Mouse (Mus musculus): Measurements from ENCODE around the gene Prkab2.

The Prkab2 gene

DNA sequence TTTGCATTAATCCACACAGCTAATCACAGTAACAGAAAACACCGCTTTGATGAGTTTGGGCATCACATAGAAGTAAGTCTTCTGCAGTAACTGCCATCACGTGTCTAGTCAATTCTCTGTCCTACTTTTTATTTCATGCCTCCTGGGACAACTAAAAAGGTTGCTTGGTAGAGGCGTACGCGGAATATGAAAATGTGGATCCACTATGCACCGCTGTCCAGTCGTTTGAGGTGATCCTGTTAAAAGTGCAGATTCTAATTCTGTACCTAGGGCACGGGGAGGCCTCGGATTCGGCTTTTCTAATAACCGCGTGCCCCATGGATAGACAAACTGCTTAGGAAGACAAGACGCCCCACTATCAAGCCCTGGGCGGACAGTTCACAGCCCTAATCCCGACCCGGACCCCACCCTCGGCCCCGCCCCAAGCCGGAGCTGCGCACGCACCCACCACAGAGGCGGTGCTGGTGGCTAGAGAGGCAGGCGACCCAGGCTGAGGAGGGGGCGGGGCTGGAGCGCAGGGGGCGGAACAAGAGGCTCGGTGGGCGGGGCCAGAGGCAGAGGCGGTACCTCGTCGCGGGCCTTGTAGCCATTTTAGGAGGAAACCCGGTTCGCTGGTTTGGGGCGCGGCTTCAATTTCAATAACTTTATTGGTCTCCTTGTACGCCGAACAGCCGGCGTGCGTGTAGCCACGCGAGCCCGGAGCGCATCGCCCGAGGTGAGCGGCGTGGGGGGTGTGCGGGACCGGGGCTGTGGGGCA, at the start of gene Prkab2:
TSS of gene Prkab2 (plus strand) at position 539 of the 757 bp plus-strand sequence.
- DNase-seq: peak; percentile 99 to 100

DNA sequence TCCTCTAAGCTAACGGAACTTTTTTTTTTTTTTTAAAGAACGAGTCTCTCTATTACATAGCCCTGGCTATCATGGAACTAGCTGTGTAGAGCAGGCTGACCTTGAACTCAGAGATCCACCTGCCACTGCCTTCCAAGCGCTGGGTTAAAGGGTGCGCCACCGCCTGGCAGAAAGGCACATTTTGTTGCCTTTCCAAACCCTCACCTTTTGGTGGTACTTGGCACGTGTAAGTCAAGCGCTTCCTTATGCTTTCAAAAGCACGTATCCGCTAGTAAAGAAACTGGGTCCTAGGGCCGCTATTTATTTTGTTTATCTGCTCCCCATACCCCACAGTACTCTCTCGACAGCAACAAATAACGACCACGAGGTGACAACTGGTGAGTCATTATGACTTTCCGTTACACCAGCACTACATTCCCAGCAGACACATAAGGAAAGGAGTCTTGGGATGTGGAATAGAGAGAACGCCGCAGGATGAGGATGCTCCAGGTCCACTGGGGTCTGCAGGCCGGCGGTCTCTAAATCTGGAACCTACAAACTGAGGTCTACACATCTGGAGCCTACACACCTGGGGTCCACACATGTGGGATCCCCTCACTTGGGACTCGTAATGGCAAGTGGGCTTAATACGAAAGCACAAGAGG, 48.7 kb upstream of the Prkab2 start:
- DNase-seq: peak; percentile 42 to 56

DNA sequence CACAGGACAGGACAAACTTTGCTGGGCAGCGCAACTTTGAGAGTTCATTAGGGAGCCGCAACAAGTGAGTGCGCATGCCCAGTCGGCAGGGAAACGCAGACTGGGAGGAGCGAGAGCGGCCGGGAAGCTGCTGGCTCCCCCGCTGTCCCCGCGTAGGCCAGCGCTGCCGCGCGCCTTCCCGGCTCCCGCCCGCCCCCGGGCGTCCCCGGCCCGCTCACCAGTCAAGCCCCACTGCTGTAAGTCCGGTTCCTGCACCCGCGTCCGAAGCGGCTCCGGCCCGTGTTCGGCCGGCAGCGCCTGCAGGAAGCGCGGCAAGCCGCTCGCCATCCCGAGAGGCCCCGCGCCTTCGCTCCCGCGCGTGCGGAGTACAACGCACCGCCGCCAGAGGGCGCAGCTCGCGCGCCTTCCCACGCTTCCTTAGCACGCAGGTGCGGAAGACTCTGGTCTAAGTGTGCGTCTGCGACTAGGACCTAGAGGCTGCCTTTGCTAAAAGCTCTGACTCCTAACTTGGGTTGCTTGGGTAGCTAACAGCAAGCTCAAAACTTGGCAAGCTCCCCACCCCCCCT, 48.1 kb upstream of the Prkab2 start, which contains the start of gene Chd1l:
TSS of gene Chd1l (minus strand) at position 359 of the 566 bp plus-strand sequence.
- DNase-seq: peak; percentile 93 to 94

DNA sequence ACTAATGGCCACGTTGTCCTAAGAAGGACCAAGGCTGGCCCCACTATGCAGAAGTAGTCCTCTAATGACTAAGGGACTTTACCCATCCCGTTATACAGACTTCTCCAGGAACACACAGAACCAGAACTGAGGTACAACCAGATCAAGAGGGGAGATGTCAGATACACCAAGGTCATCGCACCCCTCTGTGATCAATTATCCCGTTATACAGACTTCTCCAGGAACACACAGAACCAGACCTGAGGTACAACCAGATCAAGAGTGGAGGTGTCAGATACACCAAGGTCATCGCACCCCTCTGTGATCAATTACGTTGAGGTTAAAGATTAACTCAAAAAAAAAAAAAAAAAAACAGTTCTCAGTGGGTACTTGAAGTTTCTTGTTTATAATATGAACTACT, 47.0 kb upstream of the Prkab2 start:
- no peak for DNase-seq

DNA sequence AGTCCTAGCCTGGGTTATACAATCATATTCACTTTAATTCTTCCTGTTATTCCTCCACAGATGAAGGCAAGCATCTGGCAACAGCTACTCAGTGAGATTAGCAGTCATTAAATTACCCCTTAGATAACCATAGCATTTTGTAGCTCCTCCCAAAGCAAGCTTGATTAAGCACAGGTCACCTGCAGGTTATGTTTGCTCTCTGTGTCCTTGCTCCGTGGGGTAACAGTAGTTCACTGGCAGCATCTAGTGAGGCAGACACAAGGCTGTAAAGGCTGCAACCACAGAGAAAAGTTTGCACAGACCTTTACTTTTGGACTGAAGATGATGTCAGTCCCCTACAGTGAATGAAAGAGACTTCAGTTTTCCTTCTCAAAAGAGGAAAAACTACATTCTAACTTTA, 42.8 kb upstream of the Prkab2 start:
- no peak for DNase-seq

DNA sequence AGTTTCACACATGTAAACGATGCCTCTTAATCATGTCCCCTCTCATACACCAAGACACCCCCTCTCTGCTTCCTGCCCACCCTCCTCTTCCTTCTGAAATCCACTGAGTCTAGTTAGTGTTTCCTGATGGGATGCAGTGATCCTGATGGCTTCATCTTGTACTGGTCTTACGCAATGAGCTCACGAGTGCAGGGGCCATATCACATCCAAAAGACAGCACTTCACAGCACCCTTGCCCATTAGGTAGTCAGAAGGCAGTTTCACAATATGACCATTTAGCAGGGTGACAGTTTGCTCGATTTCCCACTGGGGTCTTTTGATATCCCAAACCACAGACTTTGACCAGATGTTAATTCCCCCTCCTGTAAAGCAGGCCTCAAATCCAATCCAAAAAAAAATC, 42.1 kb upstream of the Prkab2 start:
- no peak for DNase-seq

DNA sequence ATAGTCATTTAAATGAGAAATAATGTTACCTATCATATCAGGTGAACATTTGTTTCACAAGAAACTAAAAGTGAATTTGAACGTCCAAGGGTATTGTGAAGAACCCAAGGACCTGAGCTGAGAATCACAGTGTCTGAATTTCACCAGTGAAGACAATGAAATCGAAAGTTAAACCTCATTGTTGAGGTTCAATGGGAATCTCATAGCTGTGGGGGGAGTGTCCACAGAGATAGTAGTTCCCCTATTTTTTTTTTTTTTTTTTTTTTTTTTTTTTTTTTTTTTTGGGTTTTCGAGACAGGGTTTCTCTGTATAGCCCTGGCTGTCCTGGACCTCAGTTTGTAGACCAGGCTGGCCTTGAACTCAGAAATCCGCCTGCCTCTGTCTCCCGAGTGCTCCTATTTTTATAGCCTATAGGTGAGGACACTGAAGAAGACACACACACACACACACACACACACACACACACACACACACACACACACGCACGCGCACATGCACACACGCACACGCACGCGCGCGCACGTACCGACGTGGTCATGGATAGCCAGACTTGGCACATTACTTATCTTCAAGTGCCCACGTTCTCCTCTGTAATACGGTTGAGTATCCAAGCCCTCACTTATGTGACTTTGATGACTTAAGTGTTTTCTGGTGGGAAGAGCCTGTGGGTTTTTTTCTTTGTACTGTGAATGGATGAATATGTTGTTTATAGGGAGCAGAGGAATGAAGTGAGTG, 40.7 kb upstream of the Prkab2 start:
- DNase-seq: no peak

DNA sequence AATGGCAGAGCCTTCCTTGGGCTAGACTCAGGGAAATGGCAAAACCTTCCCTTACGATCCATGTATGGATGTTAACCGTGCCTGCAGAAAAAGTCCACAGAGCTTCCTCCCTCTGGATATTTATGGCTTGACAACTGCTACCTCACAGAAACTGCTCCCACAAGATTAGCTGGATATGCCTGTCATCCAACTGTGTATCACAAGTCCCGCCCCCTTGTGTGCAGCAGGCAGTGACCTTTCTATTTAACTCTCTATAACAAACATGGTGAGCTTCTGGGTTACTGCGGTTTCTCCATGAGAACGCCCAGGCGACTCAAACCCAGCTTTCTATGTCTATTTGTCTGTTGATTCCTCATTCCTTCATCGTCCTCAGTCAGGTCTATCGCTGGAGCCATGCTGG, 40.1 kb upstream of the Prkab2 start:
- DNase-seq: no peak

DNA sequence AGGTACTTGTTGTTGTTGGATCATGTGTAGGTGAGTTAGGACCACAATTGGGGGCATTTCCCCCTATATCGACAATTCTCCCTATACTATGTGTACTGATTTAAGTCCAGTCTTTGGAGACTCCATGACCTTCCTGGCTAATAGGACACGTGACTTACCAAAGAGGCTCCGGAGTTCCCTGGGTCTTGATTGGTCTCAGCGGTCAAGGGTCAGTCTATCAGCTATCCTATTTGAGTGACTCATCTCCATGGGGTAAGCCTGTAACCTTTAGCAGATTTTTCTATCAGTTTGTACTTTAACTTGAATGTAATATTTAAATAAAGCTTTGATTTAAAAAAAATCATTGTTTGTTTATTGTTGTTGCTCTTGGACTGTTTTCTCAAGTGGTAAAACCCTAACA, 37.3 kb upstream of the Prkab2 start:
- no peak for DNase-seq

DNA sequence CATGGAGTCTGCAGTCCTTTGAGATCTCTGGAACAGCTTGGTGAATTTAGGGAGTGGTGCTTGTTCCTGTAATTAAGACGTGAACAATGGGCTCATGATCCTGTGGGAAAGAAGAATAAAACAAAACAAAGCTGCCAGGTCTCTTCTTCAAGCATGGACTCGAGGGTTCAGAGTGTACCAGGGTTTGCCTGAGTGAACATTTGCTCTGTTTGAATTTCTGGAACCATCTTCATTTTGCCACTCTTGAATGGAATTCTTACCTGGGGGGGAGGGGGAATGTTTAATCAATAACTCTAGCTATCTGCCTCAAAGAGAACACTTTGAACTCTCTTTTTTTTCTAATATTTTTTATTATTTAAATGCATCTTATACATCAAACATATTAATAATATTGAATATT, 33.4 kb upstream of the Prkab2 start:
- DNase-seq: no peak

DNA sequence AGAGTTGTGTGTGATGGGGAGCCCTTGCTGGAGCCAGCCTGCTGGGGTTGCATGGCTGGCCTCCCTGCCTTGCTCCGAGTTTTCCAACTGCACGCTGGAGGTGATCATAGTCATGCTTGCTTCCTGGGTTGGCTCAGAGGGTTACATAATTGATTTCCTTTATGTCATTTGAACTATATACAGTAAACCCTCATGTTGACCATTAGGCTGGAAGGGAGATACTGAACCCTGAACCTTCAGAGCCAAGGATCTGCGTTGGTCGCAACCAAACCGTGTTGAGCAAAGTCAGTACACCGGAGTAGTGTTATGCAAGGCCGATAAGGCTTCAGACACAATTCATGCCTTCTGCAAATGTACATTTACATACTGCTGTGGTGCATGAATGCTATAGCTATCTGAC, 30.1 kb upstream of the Prkab2 start:
- DNase-seq: no peak

DNA sequence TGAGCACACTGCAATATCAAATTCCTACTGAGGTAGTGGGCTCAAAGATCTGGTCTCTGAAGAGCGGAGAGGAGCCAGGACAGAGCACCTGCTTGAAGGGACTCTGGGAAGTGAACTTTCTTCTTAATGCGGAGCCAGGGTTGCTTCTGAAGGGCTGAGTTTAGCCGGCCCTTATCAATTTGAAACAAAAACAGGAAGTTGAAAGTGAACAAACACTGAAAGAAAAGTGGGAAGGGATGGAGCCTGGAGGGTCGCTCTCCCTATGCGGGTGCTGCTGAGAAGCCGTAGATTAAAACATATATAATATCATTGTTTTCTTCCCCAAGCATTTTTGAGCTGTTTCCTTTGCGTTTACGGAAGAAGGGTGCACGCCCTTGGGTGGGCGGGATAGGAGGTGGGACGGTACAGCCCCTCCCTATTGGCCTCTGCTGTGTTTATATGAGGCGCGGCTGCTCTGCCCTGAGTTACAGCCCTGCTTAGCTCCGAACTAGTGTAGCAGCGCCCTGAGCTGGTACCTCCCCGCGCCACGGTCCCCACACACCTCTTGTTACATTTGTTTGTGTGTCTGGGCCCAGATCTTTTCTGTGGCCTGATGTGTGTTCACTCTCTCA, 29.5 kb upstream of the Prkab2 start, which contains the start of gene Fmo5:
TSS of gene Fmo5 (plus strand) at position 414 of the 611 bp plus-strand sequence.
- peak; percentile 75 to 81 for DNase-seq

DNA sequence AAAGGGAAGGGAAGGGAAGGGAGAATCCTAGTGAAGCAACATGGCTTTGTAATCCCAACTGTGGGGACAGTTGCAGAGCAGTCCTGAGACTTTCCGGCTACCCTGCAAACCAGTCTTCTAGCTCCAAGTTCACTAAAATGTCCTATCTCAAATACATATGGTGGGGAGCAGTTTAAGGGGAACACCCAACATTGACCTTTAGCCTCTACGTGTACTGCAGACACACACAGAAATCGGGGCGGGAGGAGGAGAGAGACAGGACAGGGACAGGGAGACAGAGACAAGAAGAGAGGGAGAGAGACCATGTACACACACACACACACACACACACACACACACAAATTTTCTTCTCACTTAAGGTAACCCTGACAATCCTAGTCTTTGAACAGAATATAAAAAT, 28.1 kb upstream of the Prkab2 start:
- no peak for DNase-seq

DNA sequence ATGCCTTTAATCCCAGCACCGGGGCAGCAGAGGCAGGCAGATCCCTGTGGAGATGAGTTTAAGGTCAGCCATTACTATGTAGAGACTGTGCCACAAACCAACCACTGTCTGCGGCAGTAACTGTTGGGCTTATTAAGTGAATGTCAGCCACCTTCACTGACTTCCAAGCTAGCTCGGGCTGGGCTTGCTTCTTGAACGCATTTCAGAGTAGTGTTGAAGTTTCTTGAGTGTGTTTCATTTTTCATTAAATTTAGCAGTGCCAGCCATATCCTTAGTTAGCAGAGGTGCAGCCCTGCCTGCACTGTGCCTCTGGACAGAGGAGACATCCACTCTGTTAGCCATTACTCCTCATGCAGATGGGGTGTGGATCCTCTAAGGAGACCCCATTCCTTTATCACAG, 27.2 kb upstream of the Prkab2 start:
- no peak for DNase-seq

DNA sequence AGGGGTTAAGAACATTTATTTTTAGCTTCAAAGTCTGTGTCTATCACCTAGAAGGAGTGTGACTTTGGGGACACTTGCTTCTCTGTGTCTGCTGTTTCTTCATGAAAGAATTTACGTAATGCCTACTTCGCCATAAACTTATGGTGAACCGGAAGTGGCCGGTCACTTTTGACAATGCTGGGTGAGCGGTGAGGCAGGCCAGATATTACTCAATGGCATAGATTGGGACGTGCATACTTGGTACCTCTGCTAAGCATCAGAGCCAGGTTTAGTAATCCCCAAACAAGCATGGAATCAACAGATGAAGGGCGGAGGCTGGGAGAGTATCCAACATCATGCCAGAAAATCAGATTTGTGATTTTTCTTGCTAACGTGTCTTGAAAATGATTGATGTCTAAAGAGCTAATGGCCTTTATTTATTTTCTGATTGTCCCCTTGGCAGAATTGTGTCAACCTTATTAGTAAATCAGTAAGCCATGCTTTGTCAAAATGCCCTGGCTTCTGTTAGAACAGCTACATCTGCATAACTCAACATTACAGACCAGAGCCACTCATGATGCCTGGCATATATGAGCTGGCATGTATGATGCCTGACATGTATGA, 26.6 kb upstream of the Prkab2 start:
- DNase-seq: no peak

DNA sequence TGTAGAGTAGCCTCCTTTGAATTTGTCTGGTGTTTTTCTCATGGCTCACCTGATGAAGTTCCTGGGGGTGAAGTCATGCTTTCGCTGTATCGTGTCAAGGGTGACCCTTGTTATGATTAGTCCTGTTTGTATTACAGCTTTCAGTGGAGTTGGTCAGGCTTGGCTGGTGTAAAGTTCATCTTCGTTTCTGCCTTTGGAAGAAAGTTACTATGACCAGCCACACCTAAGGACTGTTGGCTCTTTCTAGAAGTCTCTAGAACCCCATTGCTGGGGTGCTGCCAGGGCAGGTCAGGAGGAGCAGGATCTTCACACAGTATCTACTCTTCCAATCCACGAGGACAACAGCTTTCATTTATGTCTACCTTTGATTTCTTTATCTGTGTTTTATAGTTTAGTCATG, 24.5 kb upstream of the Prkab2 start:
- no peak for DNase-seq

DNA sequence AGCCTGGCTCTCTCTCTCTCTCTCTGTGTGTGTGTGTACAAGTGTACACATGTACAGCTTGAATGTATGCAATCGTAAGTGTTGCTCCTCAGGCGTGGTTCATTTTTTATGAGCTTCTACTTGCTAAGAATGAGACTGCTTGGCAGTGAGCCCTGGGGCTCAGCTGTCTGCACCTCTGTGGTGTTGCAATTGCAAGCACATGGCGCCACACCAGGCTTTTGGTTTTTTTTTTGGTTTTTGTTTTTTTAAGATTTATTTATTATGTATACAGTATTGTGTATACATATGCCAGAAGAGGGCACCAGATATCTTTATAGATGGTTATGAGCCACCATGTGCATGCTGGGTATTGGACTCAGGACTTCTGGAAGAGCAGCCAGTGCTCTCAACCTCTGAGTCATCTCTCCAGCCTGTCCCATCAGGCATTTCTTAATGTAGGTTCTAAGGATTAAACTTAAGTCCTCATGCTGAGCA, 23.7 kb upstream of the Prkab2 start:
- peak; percentile 36 to 70 for DNase-seq

DNA sequence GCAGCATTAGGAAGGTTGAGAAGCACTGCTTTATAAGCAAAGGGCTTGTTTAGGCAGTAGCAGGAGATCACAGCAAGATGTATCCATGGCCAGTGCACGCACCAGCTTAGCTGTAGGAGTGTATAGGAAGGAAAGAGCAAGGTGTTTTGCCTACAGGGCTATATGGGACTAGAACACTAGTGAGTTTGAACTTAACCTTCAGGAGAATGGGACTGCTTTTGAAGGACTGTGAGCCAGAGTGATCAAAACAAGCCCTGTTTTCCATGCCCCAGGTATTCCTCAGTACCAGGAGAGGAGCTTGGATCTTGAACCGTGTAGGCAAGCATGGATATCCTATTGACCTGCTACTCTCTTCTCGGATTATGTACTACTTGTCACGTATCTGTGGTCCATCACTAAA, 16.6 kb upstream of the Prkab2 start:
- DNase-seq: no peak

DNA sequence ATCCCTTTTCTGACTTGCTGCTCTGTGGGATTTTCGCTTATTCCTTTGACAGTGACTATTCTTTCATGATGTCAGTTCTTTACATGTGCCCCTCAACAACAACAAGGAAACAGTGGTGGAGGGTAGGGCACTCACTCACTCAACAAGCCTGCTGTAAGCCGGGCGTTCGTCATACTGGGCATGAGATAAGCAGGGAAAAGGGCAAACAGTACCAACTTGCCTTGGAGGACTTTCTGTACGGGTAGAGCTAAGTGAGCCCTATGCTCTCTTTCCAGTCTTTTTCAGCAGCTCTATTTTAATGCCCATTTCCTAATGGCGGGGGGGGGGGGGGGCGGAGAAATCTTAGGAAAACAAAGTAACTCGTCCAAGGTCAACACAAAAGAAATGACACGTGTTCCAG, 16.0 kb upstream of the Prkab2 start:
- DNase-seq: no peak

DNA sequence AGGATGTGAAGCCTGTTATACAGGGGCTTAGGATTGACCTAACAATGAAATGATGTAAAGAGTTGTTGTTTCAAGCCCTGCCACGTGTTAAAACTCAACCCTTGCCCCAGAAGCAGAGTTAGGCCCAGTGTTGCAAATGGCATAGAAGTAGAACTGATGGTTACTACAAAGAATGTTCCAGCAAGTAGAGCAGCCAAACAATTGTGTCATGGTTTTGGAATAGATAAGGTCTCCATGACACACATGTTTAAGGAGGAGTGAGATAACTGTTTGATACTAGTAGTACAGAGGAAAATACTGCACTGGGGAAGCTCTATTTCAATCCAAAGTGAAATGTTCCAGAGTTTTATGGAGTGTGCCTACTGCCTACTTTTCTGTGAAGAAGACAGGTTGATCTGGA, 9.5 kb upstream of the Prkab2 start:
- no peak for DNase-seq

DNA sequence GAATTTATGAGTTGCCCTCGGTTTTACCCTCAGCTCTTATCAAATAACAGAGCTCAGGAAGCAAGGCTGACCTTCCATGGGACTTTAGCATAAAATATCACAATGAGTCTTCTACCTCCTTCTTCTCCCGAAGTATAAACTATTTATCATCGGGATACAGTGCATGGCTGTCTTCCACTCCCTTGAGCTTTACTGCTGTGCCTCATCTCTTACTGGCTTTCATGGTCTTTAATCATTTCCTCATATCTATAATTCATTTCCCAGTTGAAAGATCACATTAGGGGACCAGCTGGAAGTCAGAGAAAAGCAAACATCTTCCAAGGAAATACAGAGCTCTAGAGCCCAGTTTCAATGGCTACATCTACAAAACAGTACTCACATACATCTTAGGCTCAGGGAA, 9.0 kb upstream of the Prkab2 start:
- no peak for DNase-seq

DNA sequence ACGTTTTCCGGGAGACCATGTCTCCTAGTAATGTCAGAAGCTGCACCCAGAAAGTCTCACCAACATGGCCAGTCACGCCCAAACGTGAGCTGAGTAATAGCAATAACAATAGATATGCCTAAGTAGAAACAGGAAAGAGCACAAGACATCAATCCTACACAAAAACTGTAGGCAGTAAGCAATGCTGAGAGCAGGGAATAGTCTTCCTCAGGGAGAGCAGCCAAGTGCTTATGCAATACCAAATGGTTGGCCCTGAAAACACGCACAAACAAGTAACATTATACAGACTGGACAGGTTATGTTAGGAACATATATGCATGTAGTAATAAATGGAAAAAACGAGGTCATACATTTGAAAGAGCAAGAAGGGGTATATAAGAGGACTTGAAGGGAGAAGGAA, 8.5 kb upstream of the Prkab2 start:
- no peak for DNase-seq

DNA sequence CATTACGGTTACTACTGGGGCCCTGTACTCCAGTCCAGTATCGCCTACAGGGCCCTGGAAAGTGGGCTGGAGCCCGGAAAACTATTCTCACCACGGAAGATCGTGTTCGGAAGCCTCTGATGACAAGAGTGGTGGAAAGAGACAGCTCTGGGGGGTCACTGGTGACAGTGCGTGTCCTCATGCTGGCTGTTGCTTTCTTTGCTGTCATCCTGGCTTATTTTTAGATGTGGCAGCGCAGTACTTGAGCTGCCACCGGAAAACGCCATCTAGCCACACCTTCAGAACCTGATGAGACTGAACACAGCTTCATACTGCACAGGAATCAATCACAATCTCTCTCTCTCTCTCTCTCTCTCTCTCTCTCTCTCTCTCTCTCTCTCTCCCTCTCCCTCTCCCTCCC, 6.4 kb upstream of the Prkab2 start:
- DNase-seq: no peak
